Mouse (Mus musculus) gastrocnemius, postnatal 36 days (tissue): ENCODE results near the gene Brms1l. TPM values are rescaled to one million over a fixed set of nuclear protein-coding genes. Genes with fewer than 3 reads are reported as not detected.

Experiments used
- DNase-seq, 2 experiments: peaks; one replicate each; pipeline ENCODE4 v3.0.0; 2022
- intact Hi-C: fragments of 180-260 bp; cut with DNase I; formaldehyde crosslinking; loops from one replicate; pipeline ENCODE4 v1.15.1; 2025
- microRNA-seq, 2 experiments: library from miRNA; unstranded; fragments of <30 nt; microRNA quantifications; one replicate each; pipeline ENCODE4 v1.2.0; 2021
- total RNA-seq, 2 experiments: library from RNA; stranded (reverse); gene quantifications; 2 replicates each; pipeline ENCODE4 v1.2.3; 2021

The Brms1l gene
- total RNA-seq, 2 experiments from 2014 or later, result 12.5 to 20.8 TPM

DNA sequence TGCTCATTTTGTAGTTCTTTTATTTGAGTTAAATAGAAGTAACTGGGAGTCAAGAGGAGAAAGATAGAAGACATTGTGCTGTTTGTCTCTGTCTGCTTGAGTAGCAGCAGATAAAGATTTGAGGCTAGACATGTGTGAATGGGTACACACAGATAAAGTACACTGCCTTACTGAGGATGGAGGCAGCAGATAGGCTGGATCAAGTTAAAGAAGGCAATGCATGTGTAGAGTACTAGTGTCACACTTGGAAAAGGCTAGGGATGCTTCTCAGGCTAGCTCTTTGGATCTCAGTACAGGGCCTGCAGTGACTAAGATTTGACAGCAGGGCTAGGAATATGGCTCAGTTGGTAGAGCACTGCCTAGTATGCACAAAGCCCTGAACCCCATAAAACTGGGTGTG is 14.5 kb downstream of the Brms1l start:
- intact Hi-C loops, result no loop called here
- no peak for DNase-seq

DNA sequence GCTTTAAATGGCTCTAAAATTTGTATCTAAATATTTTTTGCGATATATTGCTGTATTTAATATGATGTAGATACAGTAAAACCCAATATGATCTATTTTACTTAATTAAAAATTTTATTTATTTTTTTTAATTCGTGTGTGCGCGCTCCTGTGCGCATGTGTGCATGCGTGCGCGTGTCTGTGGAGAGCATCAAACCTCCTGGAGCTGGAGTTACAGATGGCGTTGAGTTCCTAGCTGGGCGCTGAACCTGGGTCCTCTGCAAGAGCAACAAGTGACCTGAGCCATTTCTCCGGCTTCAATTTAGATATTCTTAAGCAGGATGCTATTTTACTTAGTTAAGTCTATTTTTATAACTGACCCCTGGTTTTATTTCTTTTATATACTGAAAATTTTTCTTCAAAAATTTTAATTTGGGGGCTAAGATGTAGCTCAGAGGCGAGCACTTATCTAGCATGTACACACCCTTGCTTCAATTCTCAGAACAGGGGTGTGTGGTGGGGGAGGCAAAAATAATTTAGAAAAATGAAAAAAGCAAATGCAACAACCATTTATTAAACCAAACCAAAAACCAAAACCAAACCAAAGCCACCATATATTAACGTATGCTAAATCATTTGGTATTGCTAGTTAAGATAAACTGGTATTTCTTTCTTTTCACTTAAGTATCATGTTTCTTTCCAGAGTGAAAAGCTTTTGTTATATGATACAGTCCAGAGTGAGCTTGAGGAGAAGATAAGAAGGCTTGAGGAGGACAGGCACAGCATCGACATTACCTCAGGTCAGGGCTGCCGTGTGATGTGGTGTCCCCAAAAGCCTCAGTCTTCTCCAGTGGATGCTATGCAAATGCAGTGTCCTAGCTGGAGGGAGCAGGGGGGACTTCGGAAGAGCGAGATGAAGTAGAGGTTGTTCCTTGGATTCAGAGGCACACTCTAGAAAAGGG is 23.6 kb downstream of the Brms1l start:
- DNase-seq, result no peak
- intact Hi-C loops, result no loop called here

GRCm38 (mm10) chr12:55860631-55861030 is 24.5 kb downstream of the Brms1l start:
- DNase-seq, result no peak
- intact Hi-C loops, result no loop called here

GRCm38 (mm10) chr12:55867738-55868137 is 31.6 kb downstream of the Brms1l start:
- intact Hi-C loops, result no loop called here
- DNase-seq, result no peak

GRCm38 (mm10) chr12:55869622-55870322 is 33.6 kb downstream of the Brms1l start:
- intact Hi-C loops, result no loop called here
- DNase-seq, result no peak

DNA sequence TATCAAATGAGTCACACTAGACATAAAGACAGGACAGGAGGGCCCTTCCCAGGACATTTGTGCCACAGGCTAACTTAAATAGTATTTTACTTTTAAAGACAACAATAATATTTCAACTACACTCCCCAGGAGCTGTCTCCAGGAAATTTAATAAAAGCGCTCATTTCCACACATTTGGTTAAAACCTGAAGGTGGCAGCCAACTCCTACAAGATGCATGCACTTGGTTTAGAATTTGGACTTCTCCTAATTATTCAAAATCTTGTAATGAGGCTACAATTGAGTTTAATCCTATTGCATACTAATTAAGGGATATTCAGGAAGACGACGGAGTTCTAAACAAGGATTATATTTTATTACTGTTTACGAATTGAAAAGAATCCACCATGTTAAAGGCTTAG is 49.3 kb downstream of the Brms1l start:
- intact Hi-C loops, result no loop called here
- DNase-seq, result no peak

DNA sequence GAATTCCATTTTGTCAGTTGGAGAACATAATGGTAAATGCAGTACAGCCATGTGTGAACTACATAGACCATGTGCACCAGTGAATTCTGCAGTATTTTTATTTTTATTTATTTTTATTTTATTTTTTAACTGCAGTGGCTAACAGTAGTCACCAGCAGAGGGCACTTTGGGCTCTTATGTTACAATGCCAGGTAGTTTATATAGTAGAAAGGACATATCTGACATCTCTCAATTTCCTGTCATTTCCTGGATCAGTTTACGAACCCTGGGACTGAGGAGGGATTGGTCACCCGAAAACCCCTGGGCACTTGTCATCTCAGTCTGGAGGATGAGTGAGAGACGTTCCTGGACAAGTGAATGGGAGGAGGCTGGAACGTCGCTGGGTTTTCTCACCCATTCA is 52.4 kb downstream of the Brms1l start:
- DNase-seq, result no peak
- intact Hi-C loops, result no loop called here

DNA sequence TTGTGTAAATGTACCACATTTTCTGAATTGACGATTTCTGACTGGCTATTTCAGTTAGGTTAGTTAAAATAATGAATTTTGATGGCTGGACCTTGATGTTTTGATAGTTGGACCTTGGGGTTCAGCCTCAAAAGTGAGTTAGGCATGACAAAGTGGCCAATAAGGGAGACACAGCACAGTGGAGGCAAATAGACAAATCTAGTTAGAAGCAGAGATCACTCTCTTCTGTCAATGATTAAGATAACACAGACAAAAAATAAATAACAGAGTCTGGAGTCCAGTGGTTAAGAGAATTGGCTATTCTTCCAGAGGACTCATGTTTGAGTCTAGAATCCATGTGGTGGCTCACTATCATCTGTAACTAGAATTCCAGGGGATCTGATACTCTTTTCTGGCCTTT is 68.7 kb downstream of the Brms1l start:
- no peak for DNase-seq
- intact Hi-C loops, result no loop called here

- intact Hi-C loops, result no loop called here
- DNase-seq, result no peak
Measured at GRCm38 (mm10) chr12:55912138-55912537, 76.0 kb downstream of the Brms1l start.

GRCm38 (mm10) chr12:55913201-55913600 is 77.1 kb downstream of the Brms1l start:
- intact Hi-C loops, result no loop called here
- DNase-seq, result no peak

GRCm38 (mm10) chr12:55916250-55916649 is 80.1 kb downstream of the Brms1l start:
- DNase-seq, result no peak
- intact Hi-C loops, result no loop called here

DNA sequence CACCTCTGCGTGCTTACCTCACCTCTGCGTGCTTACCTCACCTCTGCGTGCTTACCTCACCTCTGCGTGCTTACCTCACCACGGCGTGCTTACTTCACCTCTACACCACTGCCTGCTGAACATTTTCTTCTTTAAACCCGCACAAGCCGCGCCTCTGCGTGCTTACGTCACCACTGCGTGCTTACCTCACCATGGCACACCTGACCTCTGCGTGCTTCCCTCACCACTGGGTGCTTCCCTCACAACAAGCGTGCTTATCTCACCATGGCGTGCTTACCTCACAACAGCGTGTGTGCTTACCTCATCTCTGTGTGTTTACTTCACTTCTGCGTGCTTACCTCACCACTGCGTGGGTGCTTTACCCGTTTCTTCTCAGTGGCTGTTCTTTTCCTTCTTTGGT is 80.9 kb downstream of the Brms1l start:
- no peak for DNase-seq
- intact Hi-C loops, result no loop called here

Small RNAs within 50 kb of the gene (microRNA-seq; reads per million reads assigned to microRNA genes)
- gene Gm23394, result 0.72 to 3.7 reads per million in 2 experiments

Other genes with a start within 250 kb of the Brms1l start
- not detected for gene Insm2, start 236.9 kb upstream of the Brms1l start, total RNA-seq
- gene Ralgapa1, start 15.2 kb upstream of the Brms1l start, total RNA-seq, result 10 to 100 TPM; 34.8 to 36.8 TPM